In genomic region chr7:101821571-101822501, GRCm38 (mm10) we compare ENCODE assay signal across 9 mouse cellular contexts. TPM values are rescaled to one million over a fixed set of nuclear protein-coding genes. Genes with fewer than 3 reads are reported as not detected.
DNase-seq lines count a peak whose midpoint lies in the region; ATAC-seq and TF ChIP-seq lines count a peak whose summit lies in the region.
"Had no signal": no experiment of that assay in that cellular context is flagged by ENCODE, and none has a peak within 500 bp of the region (broad histone marks: within the 10 kb centered on the region; RNA-seq: fewer than 3 reads in every experiment).

No protein-coding gene starts in this region.

- peaks cover 2% of the 10 kb centered on the region; the same call in 1 of the 2 replicates for H3K4me1 ChIP-seq in cerebellum, adult 2 months (ENCODE audit: control insufficient read depth, insufficient read depth, low read length)
- peaks cover 3% of the 10 kb centered on the region; the same call in 1 of the 2 replicates for H3K4me1 ChIP-seq in bone marrow macrophage, adult 2 months (ENCODE audit: control insufficient read depth, insufficient read depth, low read length)
- H3K4me1 ChIP-seq in liver, embryonic 12.5 days = peaks cover 11% of the 10 kb centered on the region
- H3K4me1 ChIP-seq in midbrain, postnatal 0 days (ENCODE audit: insufficient read depth, low read length) = no peaks in the 10 kb centered on the region

- H3K4me2 ChIP-seq in liver, embryonic 12.5 days = peak overlapping the region; percentile 71
- H3K4me2 ChIP-seq in midbrain, postnatal 0 days (ENCODE audit: low read depth, low read length, poor library complexity, severe bottlenecking) = peak overlapping the region; percentile 48

- H3K9me3 ChIP-seq in liver, embryonic 12.5 days (replicated peaks) = no peaks in the 10 kb centered on the region
- no peaks in the 10 kb centered on the region for H3K9me3 ChIP-seq in midbrain, postnatal 0 days (ENCODE audit: low read length)

- no peak overlapping the region for H3K27ac ChIP-seq in cerebellum, adult 2 months (ENCODE audit: insufficient read depth, low read length)
- H3K27ac ChIP-seq in bone marrow macrophage, adult 2 months (ENCODE audit: insufficient read depth, low read depth, low read length) = no peak overlapping the region
- H3K27ac ChIP-seq in liver, embryonic 12.5 days = no peak overlapping the region
- no peak overlapping the region for H3K27ac ChIP-seq in midbrain, postnatal 0 days (ENCODE audit: low read depth, low read length)

- peak overlapping the region; percentile 17 for H3K4me3 ChIP-seq in cerebellum, adult 2 months (replicated peaks; ENCODE audit: insufficient read depth, low read depth, low read length)
- peak overlapping the region; percentile 46 for H3K4me3 ChIP-seq in bone marrow macrophage, adult 2 months (ENCODE audit: insufficient read depth, low read length)
- H3K4me3 ChIP-seq in liver, embryonic 12.5 days = peak overlapping the region; percentile 49
- H3K4me3 ChIP-seq in midbrain, postnatal 0 days (ENCODE audit: low read depth, low read length) = peak overlapping the region; percentile 31

- TF ChIP-seq POLR2A in cerebellum, adult 2 months (IDR thresholded peaks at IDR 0.05; ENCODE audit: borderline replicate concordance, insufficient read depth, low read length) = no peak
- no peak for TF ChIP-seq POLR2A in bone marrow macrophage, adult 2 months (IDR thresholded peaks at IDR 0.05; ENCODE audit: borderline replicate concordance, low read depth, low read length)

- peak; percentile 43 for ATAC-seq in liver, embryonic 12.5 days
- ATAC-seq in midbrain, postnatal 0 days (ENCODE audit: low FRiP score) = peak; percentile 52; the same call in 1 of the 2 replicates

- H3K9ac ChIP-seq in liver, embryonic 12.5 days = no peak overlapping the region
- 0 out of 2 replicates have a peak overlapping the region, but pooled peaks have one; percentile 19 for H3K9ac ChIP-seq in midbrain, postnatal 0 days (replicated peaks; ENCODE audit: low read length, poor library complexity, severe bottlenecking)

- no peak for TF ChIP-seq CTCF in cerebellum, adult 2 months (IDR thresholded peaks at IDR 0.05; ENCODE audit: borderline replicate concordance, insufficient read depth, low read depth, low read length)
- TF ChIP-seq CTCF in bone marrow macrophage, adult 2 months (IDR thresholded peaks at IDR 0.05; ENCODE audit: low read depth, low read length) = no peak
- no peak for TF ChIP-seq CTCF in midbrain, postnatal 0 days (IDR thresholded peaks at IDR 0.05)

- DNase-seq in cerebellum, adult 2 months = peak in 1 of 2 experiments; percentile 19
- DNase-seq in cerebellum, adult 11 months = no peak
- peak; percentile 63 for DNase-seq in gastrocnemius, postnatal 25 days
- peak; percentile 62 for DNase-seq in induced T-regulatory cell, adult 2 months (ENCODE audit: low read depth)
- peak; percentile 40 for DNase-seq in midbrain, postnatal 0 days (ENCODE audit: low spot score)
- peak; percentile 55 for DNase-seq in urinary bladder, postnatal 14 days (ENCODE audit: low spot score)

- H3K27me3 ChIP-seq in cerebellum, adult 2 months (ENCODE audit: control insufficient read depth, insufficient read depth, low read length) = peaks cover 12% of the 10 kb centered on the region; the same call in 1 of the 2 replicates
- H3K27me3 ChIP-seq in liver, embryonic 12.5 days (replicated peaks) = peaks cover 77% of the 10 kb centered on the region
- peaks cover 62% of the 10 kb centered on the region for H3K27me3 ChIP-seq in midbrain, postnatal 0 days (ENCODE audit: insufficient read depth, low read length)

- WGBS in cerebellum, adult 2 months = 2% methylated on average over 71 of the region's 71 CpGs
- 2% methylated on average over 71 of the region's 71 CpGs for whole genome bisulfite sequencing in liver, embryonic 12.5 days (ENCODE audit: insufficient replicate concordance)
- under 1% methylated on average over 59 of the region's 71 CpGs for WGBS in midbrain, postnatal 0 days

- H3K36me3 ChIP-seq in liver, embryonic 12.5 days = peaks cover 23% of the 10 kb centered on the region; the same call in 1 of the 2 replicates
- H3K36me3 ChIP-seq in midbrain, postnatal 0 days (ENCODE audit: insufficient read depth, low read length) = no peaks in the 10 kb centered on the region

RNA-seq across cellular contexts. Expression of gene Phox2a, which starts 3.7 kb away (rescaled TPM):
- 0.52 and 0.71 TPM in 2 replicates for polyA plus RNA-seq in cerebellum, adult 2 months (2012; rRNA removed)
- polyA plus RNA-seq in bone marrow macrophage, adult 2 months (2012; ENCODE audit: insufficient read depth, insufficient read length, missing spikeins) = not detected in 2 replicates
- total RNA-seq in gastrocnemius, postnatal 25 days (2021) = not detected
- polyA plus RNA-seq in liver, embryonic 12.5 days (2016; fragmentation: Nextera tagmentation; extraction: Ambion mirVana) = 0.07 and 0.08 TPM in 2 replicates
- 0.82 TPM in 1 of 2 replicates, not detected in the other for total RNA-seq in midbrain, postnatal 0 days (2014; rRNA removed)
- 0.12 TPM in 1 of 2 replicates, not detected in the other for polyA plus RNA-seq in midbrain, postnatal 0 days (2015; fragmentation: Nextera tagmentation; extraction: Ambion mirVana)
- total RNA-seq: gastrocnemius, adult 8-10 months had no signal

RNA-seq across cellular contexts. Expression of gene Inppl1, which starts 16.2 kb away (rescaled TPM):
- 35.4 and 43.9 TPM in 2 replicates for polyA plus RNA-seq in cerebellum, adult 2 months (2012; rRNA removed)
- 114 and 115 TPM in 2 replicates for polyA plus RNA-seq in bone marrow macrophage, adult 2 months (2012; ENCODE audit: insufficient read depth, insufficient read length, missing spikeins)
- total RNA-seq in gastrocnemius, postnatal 25 days (2021) = 10 to 100 TPM; 79.7 to 88.0 TPM
- polyA plus RNA-seq in liver, embryonic 12.5 days (2016; fragmentation: Nextera tagmentation; extraction: Ambion mirVana) = 6.9 and 7.4 TPM in 2 replicates
- total RNA-seq in midbrain, postnatal 0 days (2014; rRNA removed) = 16.8 and 21.2 TPM in 2 replicates
- polyA plus RNA-seq in midbrain, postnatal 0 days (2015; fragmentation: Nextera tagmentation; extraction: Ambion mirVana) = 5.7 and 8.0 TPM in 2 replicates

RNA-seq across cellular contexts. Expression of gene Folr2, which starts 35.2 kb away (rescaled TPM):
- polyA plus RNA-seq in cerebellum, adult 2 months (2012; rRNA removed) = 0.44 and 0.89 TPM in 2 replicates
- 379 and 471 TPM in 2 replicates for polyA plus RNA-seq in bone marrow macrophage, adult 2 months (2012; ENCODE audit: insufficient read depth, insufficient read length, missing spikeins)
- total RNA-seq in gastrocnemius, postnatal 25 days (2021) = 1 to 10 TPM; 2.0 to 5.4 TPM
- polyA plus RNA-seq in liver, embryonic 12.5 days (2016; fragmentation: Nextera tagmentation; extraction: Ambion mirVana) = 3.0 and 3.2 TPM in 2 replicates
- 2.6 and 3.4 TPM in 2 replicates for total RNA-seq in midbrain, postnatal 0 days (2014; rRNA removed)
- 2.3 and 3.5 TPM in 2 replicates for polyA plus RNA-seq in midbrain, postnatal 0 days (2015; fragmentation: Nextera tagmentation; extraction: Ambion mirVana)

RNA-seq across cellular contexts. Expression of gene Anapc15, which starts 41.7 kb away (rescaled TPM):
- polyA plus RNA-seq in cerebellum, adult 2 months (2012; rRNA removed) = 44.7 and 47.3 TPM in 2 replicates
- polyA plus RNA-seq in bone marrow macrophage, adult 2 months (2012; ENCODE audit: insufficient read depth, insufficient read length, missing spikeins) = 103 and 112 TPM in 2 replicates
- total RNA-seq in gastrocnemius, postnatal 25 days (2021) = 10 to 100 TPM; 14.2 to 17.6 TPM
- 72.0 and 82.2 TPM in 2 replicates for polyA plus RNA-seq in liver, embryonic 12.5 days (2016; fragmentation: Nextera tagmentation; extraction: Ambion mirVana)
- total RNA-seq in midbrain, postnatal 0 days (2014; rRNA removed) = 49.9 and 56.9 TPM in 2 replicates
- polyA plus RNA-seq in midbrain, postnatal 0 days (2015; fragmentation: Nextera tagmentation; extraction: Ambion mirVana) = 62.7 and 68.3 TPM in 2 replicates

RNA-seq across cellular contexts. Expression of gene Folr1, which starts 48.8 kb away (rescaled TPM):
- 8.0 and 18.5 TPM in 2 replicates for polyA plus RNA-seq in cerebellum, adult 2 months (2012; rRNA removed)
- polyA plus RNA-seq in bone marrow macrophage, adult 2 months (2012; ENCODE audit: insufficient read depth, insufficient read length, missing spikeins) = 1.6 and 1.7 TPM in 2 replicates
- under 1 TPM; 0.67 to 0.77 TPM for total RNA-seq in gastrocnemius, postnatal 25 days (2021)
- polyA plus RNA-seq in liver, embryonic 12.5 days (2016; fragmentation: Nextera tagmentation; extraction: Ambion mirVana) = 0.50 and 0.70 TPM in 2 replicates
- total RNA-seq in midbrain, postnatal 0 days (2014; rRNA removed) = 4.9 and 11.5 TPM in 2 replicates
- 3.9 and 4.3 TPM in 2 replicates for polyA plus RNA-seq in midbrain, postnatal 0 days (2015; fragmentation: Nextera tagmentation; extraction: Ambion mirVana)

Comparison
In these comparisons a context has a peak if more than half of its experiments do, and no peak if none do; other contexts are left out.
1. RNA of gene Folr2, which starts 35.2 kb away (polyA plus RNA-seq): 379 to 471 TPM in bone marrow macrophage, adult 2 months; 3.0 to 3.2 TPM in liver, embryonic 12.5 days, 2.3 to 3.5 TPM in midbrain, postnatal 0 days and 0.44 to 0.89 TPM in cerebellum, adult 2 months; every median in the first group is over 10 times any median in the second.
2. Peak in every context shown above with its lines, with median percentiles within 50 percentile points of each other: H3K4me3 ChIP-seq.